Mouse (Mus musculus) ES-Bruce4 (cell line): ENCODE data around the gene Tanc1. TPM values are rescaled to one million over a fixed set of nuclear protein-coding genes. Genes with fewer than 3 reads are reported as not detected.

Experiments
- H3K27ac ChIP-seq: 2 replicates; pipeline ENCODE4 v1.5.1; 2012; ENCODE audit warnings: low read length, inconsistent platforms; ENCODE audit not compliant: insufficient read depth
- H3K27me3 ChIP-seq: 2 replicates; pipeline ENCODE4 v1.6.1; 2012; ENCODE audit warnings: mild to moderate bottlenecking, low read length, inconsistent platforms; ENCODE audit not compliant: control insufficient read depth, poor library complexity, insufficient read depth, severe bottlenecking
- H3K36me3 ChIP-seq: 2 replicates; pipeline ENCODE4 v1.6.1; 2012; ENCODE audit warnings: inconsistent platforms, mild to moderate bottlenecking, low read length, moderate library complexity; ENCODE audit not compliant: control insufficient read depth, poor library complexity, insufficient read depth, severe bottlenecking
- H3K4me1 ChIP-seq: one replicate; pipeline ENCODE4 v1.8.1; 2011; ENCODE audit warnings: low read length; ENCODE audit not compliant: control insufficient read depth, insufficient read depth
- H3K4me3 ChIP-seq: 2 replicates; pipeline ENCODE4 v1.5.1; 2011; ENCODE audit warnings: low read depth, mild to moderate bottlenecking, low read length
- H3K9ac ChIP-seq: 2 replicates; pipeline ENCODE4 v1.6.1; 2012; ENCODE audit warnings: low read depth, mild to moderate bottlenecking, inconsistent platforms; ENCODE audit not compliant: poor library complexity, severe bottlenecking
- H3K9me3 ChIP-seq: replicated peaks from 2 replicates; pipeline ENCODE4 v1.6.1; 2012; ENCODE audit warnings: mild to moderate bottlenecking, low read length, inconsistent platforms; ENCODE audit not compliant: control insufficient read depth, poor library complexity, insufficient read depth, severe bottlenecking
- CTCF ChIP-seq: IDR thresholded peaks from one replicate; pipeline ENCODE4 v1.8.1; 2011; ENCODE audit warnings: low read depth, low read length
- EP300 ChIP-seq: IDR thresholded peaks from 2 replicates; pipeline ENCODE4 v1.6.1; 2011; ENCODE audit warnings: low read depth, low read length; ENCODE audit not compliant: insufficient read depth
- POLR2A ChIP-seq: IDR thresholded peaks from one replicate; pipeline ENCODE4 v1.8.1; 2011; ENCODE audit warnings: low read length; ENCODE audit not compliant: insufficient read depth
- polyA plus RNA-seq: library from polyadenylated mRNA; stranded (reverse); fragments of >200 nt; gene quantifications from 2 replicates; pipeline ENCODE4 v1.2.4, GENCODE M21; 2011; ENCODE audit warnings: low read depth; ENCODE audit not compliant: missing spikeins, insufficient read depth, insufficient read length

Tanc1 gene
- polyA plus RNA-seq, 1 experiment, result 62.4 TPM

GRCm38 (mm10) chr2:59771708-59772107, 159.9 kb downstream of the Tanc1 start:
- H3K4me3 ChIP-seq, result no peak overlapping the region
- H3K27ac ChIP-seq, result no peak overlapping the region
- H3K9ac ChIP-seq, result no peak overlapping the region
- peaks cover 11% of the 10 kb centered on the region for H3K4me1 ChIP-seq
- H3K27me3 ChIP-seq, result no peaks in the 10 kb centered on the region
- TF ChIP-seq POLR2A, result no peak
- TF ChIP-seq CTCF, result no peak
- H3K36me3 ChIP-seq, result no peaks in the 10 kb centered on the region
- no peaks in the 10 kb centered on the region for H3K9me3 ChIP-seq

GRCm38 (mm10) chr2:59772261-59772683, 160.4 kb downstream of the Tanc1 start:
- no peak overlapping the region for H3K27ac ChIP-seq
- H3K9ac ChIP-seq, result no peak overlapping the region
- H3K4me3 ChIP-seq, result peak overlapping the region; percentile 7; the same call in 1 of the 2 replicates
- H3K4me1 ChIP-seq, result peaks cover 11% of the 10 kb centered on the region
- no peaks in the 10 kb centered on the region for H3K9me3 ChIP-seq
- H3K36me3 ChIP-seq, result no peaks in the 10 kb centered on the region
- no peaks in the 10 kb centered on the region for H3K27me3 ChIP-seq
- 0 out of 2 replicates have a peak, but pooled peaks have one; percentile 10 for TF ChIP-seq EP300
- no peak for TF ChIP-seq CTCF
- no peak for TF ChIP-seq POLR2A

- Histone ChIP-seq H3K27ac (peak overlapping the region; percentile 3), H3K4me3 (no peak overlapping the region), H3K27me3 (no peaks in the 10 kb centered on the region), H3K36me3 (no peaks in the 10 kb centered on the region), H3K9me3 (no peaks in the 10 kb centered on the region), H3K4me1 (peaks cover 12% of the 10 kb centered on the region), H3K9ac (no peak overlapping the region)
- no peak for TF ChIP-seq CTCF
- TF ChIP-seq EP300, result no peak
- no peak for TF ChIP-seq POLR2A
Observed at GRCm38 (mm10) chr2:59774374-59774773, 162.5 kb downstream of the Tanc1 start.

- H3K27ac ChIP-seq, result peak overlapping the region; percentile 68
- no peaks in the 10 kb centered on the region for H3K27me3 ChIP-seq
- no peaks in the 10 kb centered on the region for H3K36me3 ChIP-seq
- H3K4me1 ChIP-seq, result peaks cover 15% of the 10 kb centered on the region
- peak overlapping the region; percentile 76 for H3K9ac ChIP-seq
- no peak overlapping the region for H3K4me3 ChIP-seq
- no peaks in the 10 kb centered on the region for H3K9me3 ChIP-seq
- no peak for TF ChIP-seq CTCF
- TF ChIP-seq POLR2A, result no peak
- TF ChIP-seq EP300, result no peak
Observed at GRCm38 (mm10) chr2:59775148-59775547, 163.3 kb downstream of the Tanc1 start.

GRCm38 (mm10) chr2:59775820-59776219, 164.0 kb downstream of the Tanc1 start:
- Histone ChIP-seq H3K27me3 (no peaks in the 10 kb centered on the region), H3K36me3 (no peaks in the 10 kb centered on the region), H3K9ac (peak overlapping the region; percentile 76), H3K9me3 (no peaks in the 10 kb centered on the region), H3K4me3 (peak overlapping the region; percentile 24), H3K27ac (peak overlapping the region; percentile 68), H3K4me1 (peaks cover 15% of the 10 kb centered on the region)
- TF ChIP-seq POLR2A (no peak), EP300 (peak; percentile 70; the same call in 1 of the 2 replicates)

- Histone ChIP-seq H3K4me1 (peaks cover 9% of the 10 kb centered on the region), H3K27me3 (no peaks in the 10 kb centered on the region), H3K36me3 (no peaks in the 10 kb centered on the region), H3K27ac (peak overlapping the region; percentile 22), H3K4me3 (no peak overlapping the region), H3K9ac (no peak overlapping the region), H3K9me3 (no peaks in the 10 kb centered on the region)
- no peak for TF ChIP-seq POLR2A
- no peak for TF ChIP-seq CTCF
- no peak for TF ChIP-seq EP300
Observed at GRCm38 (mm10) chr2:59779355-59779754, 167.5 kb downstream of the Tanc1 start.
